Mouse (Mus musculus) heart, postnatal 0 days (tissue): ENCODE data around the gene Gm20518. TPM values are rescaled to one million over a fixed set of nuclear protein-coding genes. Genes with fewer than 3 reads are reported as not detected.

Experiments
- ATAC-seq: fragments of 200-750 bp; cut with Nextera tagmentation; 2 replicates; pipeline ENCODE4 v1.8.0; 2017; ENCODE audit warnings: low read depth, moderate number of reproducible peaks, moderate library complexity; ENCODE audit not compliant: insufficient read depth
- DNase-seq: peaks from one replicate; pipeline ENCODE4 v3.0.0-alpha.2; 2016; ENCODE audit warnings: low spot score
- H3K27ac ChIP-seq: fragments of 300-500 bp; sonication (generic); 2 replicates; pipeline ENCODE4 v1.5.1; 2014; ENCODE audit warnings: low read depth, mild to moderate bottlenecking
- H3K27me3 ChIP-seq: fragments of 300-500 bp; sonication (generic); 2 replicates; pipeline ENCODE4 v1.6.1; 2014; ENCODE audit warnings: low read length, mixed read lengths; ENCODE audit not compliant: control insufficient read depth, insufficient read depth
- H3K36me3 ChIP-seq: fragments of 300-500 bp; sonication (generic); replicated peaks from 2 replicates; pipeline ENCODE4 v1.6.1; 2014; ENCODE audit warnings: low read length, mixed read lengths; ENCODE audit not compliant: control insufficient read depth, insufficient read depth
- H3K4me1 ChIP-seq: fragments of 300-500 bp; sonication (generic); 2 replicates; pipeline ENCODE4 v1.6.1; 2014; ENCODE audit warnings: antibody characterized with exemption; ENCODE audit not compliant: control insufficient read depth, insufficient read depth
- H3K4me2 ChIP-seq: fragments of 300-500 bp; sonication (generic); 2 replicates; pipeline ENCODE4 v1.6.1; 2014; ENCODE audit warnings: low read depth, mild to moderate bottlenecking, low read length, moderate library complexity
- H3K4me3 ChIP-seq: fragments of 300-500 bp; sonication (generic); 2 replicates; pipeline ENCODE4 v1.5.1; 2014; ENCODE audit warnings: low read depth, low read length
- H3K9ac ChIP-seq: fragments of 300-500 bp; sonication (generic); replicated peaks from 2 replicates; pipeline ENCODE4 v1.6.1; 2014; ENCODE audit warnings: low read depth, low read length, mixed read lengths
- H3K9me3 ChIP-seq: fragments of 300-500 bp; sonication (generic); replicated peaks from 2 replicates; pipeline ENCODE4 v1.6.1; 2016; ENCODE audit warnings: low read length; ENCODE audit not compliant: control insufficient read depth
- CTCF ChIP-seq: IDR thresholded peaks from 2 replicates; pipeline ENCODE4 v1.5.1; 2016; ENCODE audit warnings: antibody characterized with exemption, control low read depth, low read depth
- EP300 ChIP-seq: IDR thresholded peaks from 2 replicates; pipeline ENCODE4 v1.6.1; 2016; ENCODE audit warnings: antibody characterized with exemption, low read depth
- WGBS: fragments of 180-500 bp; shearing (Covaris S2); extraction: QIAGEN DNeasy Blood & Tissue Kit; methylation state at CpG from one replicate; pipeline ENCODE4 v1.1.7; 2014; 5-methylcytosine and 5-hydroxymethylcytosine counted together
- polyA plus RNA-seq: library from polyadenylated mRNA; unstranded; fragments of >200 nt; fragmentation: Nextera tagmentation; extraction: Ambion mirVana; gene quantifications from 2 replicates; pipeline ENCODE4 v1.2.1, GENCODE M21; 2015
- total RNA-seq: library from RNA; depleted of rRNA; stranded (reverse); fragments of >200 nt; gene quantifications from 2 replicates; pipeline ENCODE4 v1.2.3, GENCODE M21; 2014; ENCODE audit warnings: low replicate concordance

The Gm20518 gene
- total and polyA plus RNA-seq, 2 experiments from 2014 or later: 0.05 TPM; not detected in 1

DNA sequence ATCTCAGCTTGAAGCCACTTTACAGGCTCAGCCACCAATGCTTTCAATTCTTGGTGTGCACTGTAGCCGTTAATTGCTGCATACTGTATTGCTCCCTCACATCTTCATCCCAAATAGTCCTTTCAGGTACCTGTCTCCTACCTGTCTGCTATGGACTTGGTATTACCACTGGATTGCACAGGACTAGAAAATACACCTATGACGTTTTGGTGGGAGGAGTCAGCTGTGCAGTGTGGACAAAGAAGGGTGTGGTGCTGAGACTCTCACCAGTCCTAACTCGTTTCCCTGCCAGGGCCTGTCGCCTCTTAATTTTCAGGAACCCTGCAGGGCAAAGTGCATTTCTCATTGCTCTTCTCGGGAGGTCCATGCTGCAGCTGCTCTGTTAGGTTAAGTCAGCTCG, 25.7 kb downstream of the Gm20518 start:
- no peak overlapping the region for H3K4me2 ChIP-seq
- H3K4me3 ChIP-seq: no peak overlapping the region
- no peaks in the 10 kb centered on the region for H3K4me1 ChIP-seq
- no peaks in the 10 kb centered on the region for H3K27me3 ChIP-seq
- H3K27ac ChIP-seq: no peak overlapping the region
- 73% methylated on average over 6 of the region's 6 CpGs for WGBS
- TF ChIP-seq EP300 (no peak), CTCF (no peak)
- H3K36me3 ChIP-seq: peaks cover 22% of the 10 kb centered on the region
- no peaks in the 10 kb centered on the region for H3K9me3 ChIP-seq
- DNase-seq (no peak), ATAC-seq (no peak)
- no peak overlapping the region for H3K9ac ChIP-seq

DNA sequence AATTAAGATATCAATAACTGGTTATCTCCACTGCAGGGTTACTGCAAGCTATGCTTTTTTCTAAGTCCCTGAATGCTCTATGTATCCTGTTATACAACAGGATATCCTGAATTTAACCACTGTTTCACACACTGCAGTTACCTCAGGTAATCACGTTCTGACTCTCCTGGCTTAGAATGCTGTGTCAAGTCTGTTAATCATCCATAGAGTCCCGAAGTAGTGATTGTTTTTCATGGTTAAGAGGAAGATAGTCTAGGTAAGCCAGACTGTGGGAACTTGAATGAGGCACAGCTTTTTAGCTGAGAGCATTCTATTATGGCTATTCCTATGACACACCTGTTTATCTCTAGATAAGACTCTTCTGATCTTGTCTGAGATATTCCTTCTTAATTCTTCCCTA, 26.2 kb downstream of the Gm20518 start:
- peaks cover 19% of the 10 kb centered on the region for H3K36me3 ChIP-seq
- ATAC-seq (no peak), DNase-seq (no peak)
- no peak overlapping the region for H3K4me2 ChIP-seq
- no peaks in the 10 kb centered on the region for H3K27me3 ChIP-seq
- H3K9me3 ChIP-seq: no peaks in the 10 kb centered on the region
- H3K9ac ChIP-seq: no peak overlapping the region
- H3K27ac ChIP-seq: no peak overlapping the region
- TF ChIP-seq CTCF (no peak), EP300 (no peak)
- WGBS: 86% methylated on average over 2 of the region's 2 CpGs
- H3K4me3 ChIP-seq: no peak overlapping the region
- no peaks in the 10 kb centered on the region for H3K4me1 ChIP-seq

DNA sequence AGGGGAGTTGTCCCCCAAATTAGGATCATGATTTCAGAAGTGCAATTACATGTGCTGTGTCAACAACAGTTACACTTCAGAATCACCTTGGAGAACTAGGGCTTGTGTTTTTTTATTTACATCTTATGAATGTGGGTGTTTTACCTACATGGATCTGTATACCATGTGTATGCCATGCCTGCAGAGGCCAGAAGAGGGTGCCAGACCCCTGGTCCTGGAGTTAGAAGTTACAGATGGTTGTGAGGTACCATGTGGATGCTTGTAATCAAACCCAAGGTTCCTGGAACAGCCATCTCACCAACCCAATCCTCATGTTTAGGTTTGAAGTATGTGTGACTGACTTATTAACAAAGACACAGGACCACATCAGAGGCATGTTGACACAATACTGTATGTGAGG, 32.9 kb downstream of the Gm20518 start:
- peak; percentile 71 for TF ChIP-seq CTCF
- TF ChIP-seq EP300: no peak
- DNase-seq: no peak
- H3K9me3 ChIP-seq: no peaks in the 10 kb centered on the region
- H3K4me3 ChIP-seq: no peak overlapping the region
- peaks cover 62% of the 10 kb centered on the region for H3K36me3 ChIP-seq
- no peak overlapping the region for H3K4me2 ChIP-seq
- peak; percentile 49; the same call in 1 of the 2 replicates for ATAC-seq
- H3K4me1 ChIP-seq: no peaks in the 10 kb centered on the region
- H3K27ac ChIP-seq: no peak overlapping the region
- no peaks in the 10 kb centered on the region for H3K27me3 ChIP-seq
- H3K9ac ChIP-seq: no peak overlapping the region

DNA sequence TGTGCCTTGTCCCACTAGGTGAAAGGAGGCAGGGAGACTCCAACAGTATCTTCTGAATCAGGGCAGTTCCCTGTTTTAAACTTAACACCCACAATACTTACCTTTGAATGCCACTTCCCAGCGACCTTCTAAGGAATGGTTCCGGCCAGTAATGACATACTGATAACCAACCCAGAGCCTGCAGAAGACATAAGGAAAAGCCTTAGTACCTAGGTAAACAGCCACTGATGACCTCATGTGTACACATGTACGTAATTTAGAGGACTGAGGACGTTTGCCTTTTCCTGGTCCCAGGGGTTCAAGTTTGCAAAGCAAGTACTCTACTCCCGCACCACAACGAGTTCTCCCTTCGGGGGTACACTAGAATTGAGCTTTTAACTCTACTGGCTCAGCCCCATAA, 34.3 kb downstream of the Gm20518 start:
- Histone ChIP-seq H3K36me3 (peaks cover 70% of the 10 kb centered on the region), H3K27ac (no peak overlapping the region), H3K4me3 (no peak overlapping the region), H3K9ac (no peak overlapping the region), H3K27me3 (no peaks in the 10 kb centered on the region), H3K4me1 (no peaks in the 10 kb centered on the region), H3K4me2 (no peak overlapping the region), H3K9me3 (no peaks in the 10 kb centered on the region)
- 89% methylated on average over 7 of the region's 7 CpGs for WGBS
- DNase-seq (no peak), ATAC-seq (no peak)
- TF ChIP-seq CTCF: no peak
- no peak for TF ChIP-seq EP300

DNA sequence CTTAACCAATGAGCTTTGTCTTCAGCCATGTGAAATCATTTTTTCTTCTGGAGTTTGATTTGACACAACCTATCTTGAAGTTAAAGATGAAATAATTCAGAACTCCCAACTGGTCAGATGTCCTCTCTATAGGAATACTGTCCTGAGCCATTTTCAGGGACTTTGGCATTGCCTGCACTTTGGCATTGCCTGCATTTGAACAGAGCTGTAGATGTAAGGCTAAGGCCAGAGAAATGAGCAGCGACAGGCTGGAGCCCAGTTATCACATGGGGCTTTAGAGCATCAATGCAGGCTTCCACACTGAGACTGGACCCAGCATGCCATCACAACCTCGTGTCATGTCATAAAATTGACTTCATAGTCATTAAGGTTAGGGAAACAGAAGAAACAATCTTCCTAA, 38.2 kb downstream of the Gm20518 start:
- Histone ChIP-seq H3K4me3 (no peak overlapping the region), H3K27me3 (no peaks in the 10 kb centered on the region), H3K9ac (no peak overlapping the region), H3K36me3 (peaks cover 89% of the 10 kb centered on the region), H3K4me2 (no peak overlapping the region), H3K27ac (no peak overlapping the region), H3K9me3 (no peaks in the 10 kb centered on the region), H3K4me1 (no peaks in the 10 kb centered on the region)
- TF ChIP-seq CTCF (no peak), EP300 (no peak)
- DNase-seq (no peak), ATAC-seq (no peak)
- 89% methylated on average over 2 of the region's 2 CpGs for WGBS

DNA sequence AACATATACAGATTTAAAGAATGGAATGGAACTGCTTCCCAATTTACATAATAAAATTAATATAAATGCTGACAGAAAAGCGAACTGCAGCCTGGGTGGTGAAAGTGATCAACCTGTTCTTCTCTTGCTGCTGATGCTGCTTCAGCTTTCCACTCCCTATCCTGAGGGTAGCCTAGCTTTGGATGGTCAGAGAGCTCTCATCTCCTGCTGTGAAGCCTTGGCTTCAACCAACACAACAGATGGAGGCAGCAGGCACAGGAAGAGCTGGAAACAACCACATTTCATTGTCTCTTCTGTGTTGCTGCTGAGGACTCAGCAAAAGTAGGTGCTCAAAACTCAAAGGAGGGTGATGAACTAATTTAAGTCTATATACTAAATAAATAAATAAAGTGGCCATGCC, 39.6 kb downstream of the Gm20518 start:
- Histone ChIP-seq H3K9ac (no peak overlapping the region), H3K27me3 (no peaks in the 10 kb centered on the region), H3K4me3 (no peak overlapping the region), H3K4me1 (no peaks in the 10 kb centered on the region), H3K9me3 (no peaks in the 10 kb centered on the region), H3K36me3 (peaks cover 86% of the 10 kb centered on the region), H3K27ac (no peak overlapping the region), H3K4me2 (no peak overlapping the region)
- DNase-seq (no peak), ATAC-seq (no peak)
- 94% methylated on average over 1 of the region's 1 CpGs for WGBS
- TF ChIP-seq EP300 (no peak), CTCF (no peak)
